Mouse (Mus musculus) heart, postnatal 0 days (tissue): ENCODE data around the gene Rbfox2.

ENCODE experiments used
- CTCF ChIP-seq: IDR thresholded peaks from 2 replicates; pipeline ENCODE4 v1.5.1; 2016; ENCODE audit warnings: antibody characterized with exemption, control low read depth, low read depth
- EP300 ChIP-seq: IDR thresholded peaks from 2 replicates; pipeline ENCODE4 v1.6.1; 2016; ENCODE audit warnings: antibody characterized with exemption, low read depth

- no peak for TF ChIP-seq CTCF
- TF ChIP-seq EP300: no peak
Observed at GRCm38 (mm10) chr15:77097358-77097757, 209.4 kb downstream of the Rbfox2 start.
